ENCODE assay signal across 10 mouse cellular contexts in the genomic region with DNA sequence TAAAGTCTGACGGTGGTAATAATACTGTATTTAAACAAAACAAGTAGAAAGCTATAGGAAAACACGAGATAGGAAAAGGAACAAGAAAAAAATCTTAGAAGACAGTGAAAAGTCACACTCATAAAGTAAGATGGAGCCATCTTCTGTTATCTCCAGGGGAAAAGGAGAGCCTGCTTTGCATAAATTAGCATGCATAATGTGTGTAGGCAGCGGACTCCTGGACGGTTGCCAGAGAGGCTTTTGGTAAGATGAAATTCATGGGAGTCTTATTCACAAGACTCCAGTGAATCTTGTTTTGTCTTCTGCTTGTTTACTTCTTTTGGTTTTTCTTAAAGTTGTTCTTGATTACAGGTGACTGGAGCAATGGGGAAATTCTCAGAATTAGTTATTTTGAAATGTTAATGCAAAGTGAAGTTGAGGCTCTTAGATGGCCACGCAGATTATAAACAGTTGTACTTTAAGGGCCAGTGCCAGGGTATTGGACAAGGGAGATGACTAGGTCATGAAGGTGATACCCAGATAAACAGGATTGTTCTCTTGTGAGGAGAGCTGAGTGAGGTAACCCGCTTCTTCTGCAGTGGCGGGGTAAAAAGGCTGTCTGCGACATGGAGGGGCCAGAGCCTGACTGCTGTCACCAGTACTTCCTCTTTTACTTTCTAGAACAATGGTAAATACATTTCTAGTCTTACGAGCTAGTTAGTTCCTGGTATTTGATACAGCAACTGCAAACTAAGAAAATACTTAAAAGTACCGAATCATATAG. TPM values are rescaled to one million over a fixed set of nuclear protein-coding genes. Genes with fewer than 3 reads are reported as not detected.
A peak's percentile ranks its signal among the peaks of the same experiment; 100 is the strongest.
DNase-seq lines count a peak whose midpoint lies in the region; ATAC-seq and TF ChIP-seq lines count a peak whose summit lies in the region.
"Had no signal": no experiment of that assay in that cellular context is flagged by ENCODE, and none has a peak within 500 bp of the region (broad histone marks: within the 10 kb centered on the region; RNA-seq: fewer than 3 reads in every experiment).

No protein-coding gene starts in this region.

- 50% methylated on average over 10 of the region's 10 CpGs for WGBS in hindbrain, embryonic 15.5 days
- WGBS in neural tube, embryonic 12.5 days, result 75% methylated on average over 10 of the region's 10 CpGs

- peak; percentile 55 to 57 for DNase-seq in layer of hippocampus, adult 2 months (ENCODE audit: low spot score in 2 of 2)
- no peak for DNase-seq in layer of hippocampus, postnatal 36 days
- DNase-seq in heart, postnatal 36 days, result no peak
- DNase-seq in kidney, adult 11 months, result no peak
- DNase-seq in gastrocnemius, adult 2 months, result no peak

- intact Hi-C loops in heart, postnatal 36 days (cut with DNase I), result no loop called here
- intact Hi-C loops in gastrocnemius, adult 2 months (cut with DNase I), result no loop called here

- no peaks in the 10 kb centered on the region for H3K36me3 ChIP-seq in hindbrain, embryonic 15.5 days
- H3K36me3 ChIP-seq in neural tube, embryonic 12.5 days, result no peaks in the 10 kb centered on the region
- H3K36me3 ChIP-seq: liver, embryonic 15.5 days had no signal

- peak; percentile 73 for ATAC-seq in activated CD4-positive, CD25-positive, alpha-beta regulatory T cell, adult 4 months
- peak; percentile 73; the same call in 1 of the 2 replicates for ATAC-seq in hindbrain, embryonic 15.5 days (ENCODE audit: low FRiP score, low read depth)
- ATAC-seq in neural tube, embryonic 12.5 days (ENCODE audit: low FRiP score, low read depth), result 0 out of 2 replicates have a peak, but pooled peaks have one; percentile 53
- ATAC-seq: Patski had no signal

- H3K4me2 ChIP-seq in hindbrain, embryonic 15.5 days, result no peak overlapping the region
- H3K4me2 ChIP-seq in neural tube, embryonic 12.5 days (replicated peaks), result no peak overlapping the region
- H3K4me2 ChIP-seq: liver, embryonic 15.5 days had no signal

- no peak overlapping the region for H3K27ac ChIP-seq in layer of hippocampus, adult 2 months
- H3K27ac ChIP-seq in hindbrain, embryonic 15.5 days (replicated peaks), result no peak overlapping the region
- H3K27ac ChIP-seq in neural tube, embryonic 12.5 days, result no peak overlapping the region
- H3K27ac ChIP-seq in gastrocnemius, adult 2 months, result no peak overlapping the region
- H3K27ac ChIP-seq: liver, embryonic 15.5 days had no signal

- no peaks in the 10 kb centered on the region for H3K27me3 ChIP-seq in hindbrain, embryonic 15.5 days
- H3K27me3 ChIP-seq in neural tube, embryonic 12.5 days (replicated peaks), result no peaks in the 10 kb centered on the region
- H3K27me3 ChIP-seq: liver, embryonic 15.5 days; Patski had no signal

- no peak overlapping the region for H3K9ac ChIP-seq in hindbrain, embryonic 15.5 days
- no peak overlapping the region for H3K9ac ChIP-seq in neural tube, embryonic 12.5 days
- H3K9ac ChIP-seq: liver, embryonic 15.5 days had no signal

- TF ChIP-seq CTCF in layer of hippocampus, adult 2 months (conservative IDR thresholded peaks at IDR 0.05), result no peak
- no peak for TF ChIP-seq CTCF in gastrocnemius, adult 2 months (IDR thresholded peaks at IDR 0.05)

- H3K9me3 ChIP-seq in hindbrain, embryonic 15.5 days, result no peaks in the 10 kb centered on the region
- no peaks in the 10 kb centered on the region for H3K9me3 ChIP-seq in neural tube, embryonic 12.5 days
- H3K9me3 ChIP-seq: liver, embryonic 15.5 days had no signal

- H3K4me3 ChIP-seq in layer of hippocampus, adult 2 months, result no peak overlapping the region
- no peak overlapping the region for H3K4me3 ChIP-seq in hindbrain, embryonic 15.5 days
- no peak overlapping the region for H3K4me3 ChIP-seq in neural tube, embryonic 12.5 days
- no peak overlapping the region for H3K4me3 ChIP-seq in gastrocnemius, adult 2 months
- H3K4me3 ChIP-seq: liver, embryonic 15.5 days had no signal

- H3K4me1 ChIP-seq in hindbrain, embryonic 15.5 days (replicated peaks), result peaks cover 6% of the 10 kb centered on the region; the same call in 1 of the 2 replicates
- no peaks in the 10 kb centered on the region for H3K4me1 ChIP-seq in neural tube, embryonic 12.5 days

RNA-seq across cellular contexts. Expression of a gene that starts 57.1 kb away (rescaled TPM):
- total RNA-seq in layer of hippocampus, adult 2 months (2021), result 10 to 100 TPM; 49.7 to 51.1 TPM
- 10 to 100 TPM; 49.7 to 54.0 TPM for total RNA-seq in layer of hippocampus, postnatal 36 days (2021)
- polyA plus RNA-seq in activated CD4-positive, CD25-positive, alpha-beta regulatory T cell, adult 4 months (2017; shearing (Covaris generic)), result 1 to 10 TPM; 2.9 to 3.2 TPM
- 21.5 and 22.5 TPM in 2 replicates for polyA plus RNA-seq in hindbrain, embryonic 15.5 days (2015; fragmentation: Nextera tagmentation; extraction: Ambion mirVana)
- 26.0 and 27.8 TPM in 2 replicates for polyA plus RNA-seq in neural tube, embryonic 12.5 days (2016; fragmentation: Nextera tagmentation; extraction: Ambion mirVana)
- total RNA-seq in heart, postnatal 36 days (2021), result 10 to 100 TPM; 23.4 to 26.3 TPM
- total RNA-seq in gastrocnemius, adult 2 months (2021), result 10 to 100 TPM; 90.3 to 91.8 TPM

Comparison
In these comparisons a context has a peak if more than half of its experiments do, and no peak if none do; other contexts are left out.
1. DNase-seq: peak in layer of hippocampus, adult 2 months (2 of 2); none in layer of hippocampus, postnatal 36 days (0 of 2), heart, postnatal 36 days (0 of 2), kidney, adult 11 months (single experiment) and gastrocnemius, adult 2 months (single experiment).
2. Peak in every context shown above with its lines, with median percentiles within 50 percentile points of each other: ATAC-seq.